Mouse (Mus musculus) C3H10T1/2 (cell line): ENCODE data around the gene Suox. TPM values are rescaled to one million over a fixed set of nuclear protein-coding genes. Genes with fewer than 3 reads are reported as not detected.

Experiments
- polyA plus RNA-seq, 2 experiments: library from polyadenylated mRNA; unstranded; fragments of >200 nt; fragmentation: generic; extraction: Trizol; gene quantifications; one replicate each; pipeline ENCODE4 v1.2.1; 2012; ENCODE audit warnings: missing spikeins in 2 of 2

Gene Suox
- polyA plus RNA-seq, result 10 to 100 TPM in 1 of 2 experiments, 1 to 10 TPM in 1; 6.0 to 11.3 TPM

DNA sequence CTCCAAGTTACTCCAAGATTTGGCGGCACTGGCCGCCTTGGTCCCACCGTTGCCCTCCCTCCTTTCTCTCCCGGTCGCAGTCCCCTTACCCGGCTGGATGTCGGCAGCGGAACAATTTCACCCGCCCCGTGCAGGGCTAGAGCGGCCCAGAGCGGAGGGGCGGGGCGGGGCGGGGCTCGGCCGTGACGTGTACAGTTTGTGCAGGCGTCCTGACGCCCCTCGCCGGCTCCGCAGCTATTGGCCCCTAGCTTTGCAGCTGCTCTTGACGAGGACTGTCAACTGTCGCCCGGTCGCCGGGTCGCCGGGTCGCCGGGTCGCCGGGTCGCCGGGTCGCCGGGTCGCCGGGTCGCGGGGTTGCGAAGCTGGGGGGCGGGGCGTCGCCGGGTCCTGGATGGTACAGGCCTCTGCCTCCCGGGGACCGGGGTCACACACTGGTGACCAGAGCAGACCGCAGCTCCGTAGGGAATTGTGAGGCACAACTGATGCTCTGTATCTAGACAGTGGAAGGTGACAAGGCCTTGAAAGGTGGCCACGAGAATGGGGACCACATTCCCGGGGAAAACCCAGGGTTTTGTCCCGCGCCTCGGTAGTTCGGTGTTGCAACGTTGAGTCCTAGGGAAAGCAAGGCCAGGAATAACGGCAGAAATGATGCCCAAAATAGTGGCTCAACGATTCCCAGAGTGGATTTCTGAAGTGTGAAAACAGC is at the start of gene Suox:
Suox (minus strand) TSS at position 311 of the 706 bp plus-strand sequence.

GRCm38 (mm10) chr10:128704491-128705316 is 30.8 kb upstream of the Suox start, which contains the start of gene Cdk2:
Cdk2 (minus strand) TSS chr10:128705031.

DNA sequence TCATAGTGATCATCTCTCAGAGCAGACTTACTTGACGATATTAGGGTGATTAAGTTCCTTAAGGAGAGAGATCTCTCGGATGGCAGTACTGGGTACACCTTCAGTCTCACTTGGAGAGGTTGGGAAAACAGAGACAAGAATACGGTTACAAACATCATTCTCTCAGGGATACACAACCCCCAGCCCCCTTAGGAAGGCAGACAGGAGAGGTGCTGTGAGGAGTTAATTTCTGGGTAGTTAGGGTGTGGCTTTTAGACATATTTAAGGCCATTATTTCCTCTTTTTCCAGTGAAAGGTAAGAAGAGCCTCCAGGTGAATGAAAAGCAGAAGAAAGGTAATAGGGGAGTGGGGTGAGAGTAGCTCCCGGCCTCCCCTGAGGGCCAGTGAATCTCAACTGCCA is 30.0 kb upstream of the Suox start, which contains the start of gene Pmel:
Pmel (plus strand) TSS at position 301 of the 400 bp plus-strand sequence.

GRCm38 (mm10) chr10:128695992-128696807 is 22.3 kb upstream of the Suox start, which contains the start of gene Rab5b:
Rab5b (minus strand) TSS chr10:128696264.

DNA sequence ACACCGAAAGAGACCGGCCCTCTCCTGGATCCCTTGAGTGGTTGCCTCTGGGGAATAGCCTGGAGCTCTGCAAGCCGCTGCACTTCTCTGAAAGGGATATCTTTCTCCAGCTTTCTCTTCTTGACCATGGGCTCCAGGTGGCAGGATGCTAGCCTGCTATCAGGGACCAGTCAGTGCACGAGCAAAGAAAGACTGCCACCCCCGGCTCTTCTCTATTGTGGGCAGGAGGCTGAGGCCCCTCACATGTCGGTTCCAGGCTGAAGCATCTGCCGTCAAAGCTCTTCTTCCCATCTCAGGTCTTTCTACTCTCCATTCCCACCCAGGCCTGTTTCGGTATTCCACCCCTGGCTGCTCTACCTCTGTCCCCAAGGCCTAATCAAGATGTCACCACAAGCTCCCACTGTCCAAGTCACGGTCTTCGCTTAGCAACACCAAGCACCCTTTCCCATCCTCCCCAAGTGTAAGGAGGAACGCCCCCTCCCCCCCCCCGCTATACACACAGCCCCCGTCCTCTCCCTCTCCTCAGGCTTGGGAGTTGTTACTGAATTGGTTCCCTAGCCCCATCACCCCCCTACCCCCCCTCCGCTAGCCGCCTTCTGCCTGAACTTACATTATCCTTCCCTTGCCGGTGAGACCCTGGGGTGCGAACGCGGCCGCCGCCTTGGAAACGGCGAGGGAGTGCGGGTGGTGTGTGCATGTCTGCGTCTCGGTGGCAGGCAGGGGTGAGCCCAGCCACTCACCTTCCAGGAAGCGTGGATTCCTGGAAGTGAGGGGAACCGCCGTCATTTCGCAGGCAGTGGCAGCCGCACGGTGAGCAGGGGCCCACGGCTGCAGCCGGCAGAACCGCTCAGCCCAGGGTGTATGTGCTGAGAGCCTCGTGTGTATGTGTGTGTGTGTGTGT is 28.5 kb downstream of the Suox start, which contains the start of gene Ikzf4:
Ikzf4 (minus strand) TSS at position 881 of the 901 bp plus-strand sequence.

DNA sequence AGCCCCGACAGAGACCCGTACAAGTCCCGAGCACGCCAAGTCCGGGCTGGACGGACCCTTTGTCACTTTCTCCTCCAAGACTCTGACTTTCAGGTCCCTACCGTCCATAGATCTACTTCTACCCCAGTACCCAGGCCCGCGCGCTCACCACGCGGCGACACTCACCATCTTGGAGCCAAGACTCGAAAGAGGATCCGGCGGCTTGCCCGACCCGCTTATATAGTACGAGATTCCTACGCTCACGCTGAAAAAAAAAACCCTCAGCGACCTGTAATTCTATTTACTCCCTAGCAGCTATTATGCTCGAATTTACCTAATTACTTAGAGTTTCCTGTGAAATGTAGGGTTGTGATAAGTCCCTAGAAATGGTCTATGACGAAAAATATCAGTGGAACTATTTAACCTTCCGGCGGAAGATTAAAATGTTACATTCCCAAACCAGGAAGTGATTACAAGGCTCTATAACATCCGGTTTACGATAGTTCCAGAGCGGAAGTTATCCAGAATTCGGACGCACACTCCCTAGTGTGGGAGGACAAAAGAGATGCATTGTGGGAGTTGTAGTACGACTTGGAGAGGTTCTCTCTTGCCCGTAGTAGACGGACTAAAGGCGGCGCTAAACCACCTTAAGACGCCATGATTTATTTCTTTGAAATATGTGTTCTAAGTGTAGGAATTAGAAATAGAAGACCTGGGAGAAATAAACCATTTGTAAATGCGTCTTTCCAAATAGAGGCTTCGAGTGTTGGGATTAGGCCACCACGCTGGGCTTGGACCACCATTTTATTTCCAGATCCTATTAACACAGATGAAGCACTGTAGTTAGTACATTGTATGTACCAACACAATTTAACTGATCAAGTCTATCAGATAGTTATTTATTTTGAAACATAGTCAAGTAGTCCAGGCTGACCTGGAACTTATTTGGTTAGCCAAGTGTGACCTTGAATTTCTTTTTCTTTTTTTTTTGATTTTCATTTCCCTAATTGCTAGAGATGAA is 47.3 kb downstream of the Suox start, which contains the start of gene Rps26:
Rps26 (minus strand) TSS at position 437 of the 1,000 bp plus-strand sequence.

Other genes with a start within 250 kb of the Suox start
- 100 to 1,000 TPM in 1 of 2 experiments, 10 to 100 TPM in 1; 20.1 to 111 TPM for gene Smarcc2, start 214.8 kb downstream of the Suox start, polyA plus RNA-seq
- 1,000 to 10,000 TPM; 2,019 to 2,698 TPM for gene Myl6, start 179.9 kb downstream of the Suox start, polyA plus RNA-seq
- gene Myl6b, start 175.4 kb downstream of the Suox start, polyA plus RNA-seq, result 10 to 100 TPM in 1 of 2 experiments, 1 to 10 TPM in 1; 8.1 to 11.2 TPM
- 10 to 100 TPM; 15.5 to 43.1 TPM for gene Esyt1, start 148.2 kb downstream of the Suox start, polyA plus RNA-seq
- 10 to 100 TPM in 1 of 2 experiments, 1 to 10 TPM in 1; 8.7 to 13.7 TPM for gene Zc3h10, start 126.3 kb downstream of the Suox start, polyA plus RNA-seq
- gene Rpl41, start 124.8 kb downstream of the Suox start, polyA plus RNA-seq, result over 10,000 TPM; 19,565 to 33,335 TPM
- 100 to 1,000 TPM in 1 of 2 experiments, 10 to 100 TPM in 1; 89.5 to 139 TPM for gene Pa2g4, start 108.1 kb downstream of the Suox start, polyA plus RNA-seq
- gene Erbb3, start 84.4 kb downstream of the Suox start, polyA plus RNA-seq, result under 1 TPM; 0.20 to 0.24 TPM
- 1,000 to 10,000 TPM; 3,269 to 4,877 TPM for gene Rps26, start 47.3 kb downstream of the Suox start, polyA plus RNA-seq
- under 1 TPM in 1 of 2 experiments, not detected in 1; 0.07 TPM for gene Ikzf4, start 28.1 kb downstream of the Suox start, polyA plus RNA-seq
- 10 to 100 TPM; 12.3 to 76.2 TPM for gene Rab5b, start 22.2 kb upstream of the Suox start, polyA plus RNA-seq
- gene Pmel, start 30.1 kb upstream of the Suox start, polyA plus RNA-seq, result under 1 TPM; 0.05 to 0.66 TPM
- gene Cdk2, start 31.0 kb upstream of the Suox start, polyA plus RNA-seq, result 10 to 100 TPM in 1 of 2 experiments, 1 to 10 TPM in 1; 6.3 to 18.0 TPM
- 1 to 10 TPM in 1 of 2 experiments, under 1 TPM in 1; 0.73 to 8.6 TPM for gene Dgka, start 70.8 kb upstream of the Suox start, polyA plus RNA-seq
- gene Pym1, start 73.8 kb upstream of the Suox start, polyA plus RNA-seq, result 10 to 100 TPM; 34.2 to 39.0 TPM
- 10 to 100 TPM in 1 of 2 experiments, under 1 TPM in 1; 0.77 to 12.4 TPM for gene Mmp19, start 116.8 kb upstream of the Suox start, polyA plus RNA-seq
- gene Dnajc14, start 130.0 kb upstream of the Suox start, polyA plus RNA-seq, result 10 to 100 TPM; 10.1 to 48.8 TPM
- gene Tmem198b, start 130.3 kb upstream of the Suox start, polyA plus RNA-seq, result 10 to 100 TPM; 14.8 to 25.5 TPM
- gene Sarnp, start 143.3 kb upstream of the Suox start, polyA plus RNA-seq, result 10 to 100 TPM in 1 of 2 experiments, 1 to 10 TPM in 1; 4.9 to 44.4 TPM
- gene Ormdl2, start 147.6 kb upstream of the Suox start, polyA plus RNA-seq, result 10 to 100 TPM; 27.5 to 30.0 TPM
- gene Gdf11, start 217.6 kb upstream of the Suox start, polyA plus RNA-seq, result 10 to 100 TPM in 1 of 2 experiments, 1 to 10 TPM in 1; 4.7 to 18.4 TPM
- 1,000 to 10,000 TPM; 1,350 to 2,032 TPM for gene Cd63, start 226.9 kb upstream of the Suox start, polyA plus RNA-seq
- gene Rdh5, start 248.8 kb upstream of the Suox start, polyA plus RNA-seq, result 10 to 100 TPM in 1 of 2 experiments, 1 to 10 TPM in 1; 6.5 to 25.9 TPM
- gene Bloc1s1, start 250.0 kb upstream of the Suox start, polyA plus RNA-seq, result 100 to 1,000 TPM; 303 to 605 TPM